Comparison of ENCODE assay signal across 10 mouse cellular contexts in the genomic region with DNA sequence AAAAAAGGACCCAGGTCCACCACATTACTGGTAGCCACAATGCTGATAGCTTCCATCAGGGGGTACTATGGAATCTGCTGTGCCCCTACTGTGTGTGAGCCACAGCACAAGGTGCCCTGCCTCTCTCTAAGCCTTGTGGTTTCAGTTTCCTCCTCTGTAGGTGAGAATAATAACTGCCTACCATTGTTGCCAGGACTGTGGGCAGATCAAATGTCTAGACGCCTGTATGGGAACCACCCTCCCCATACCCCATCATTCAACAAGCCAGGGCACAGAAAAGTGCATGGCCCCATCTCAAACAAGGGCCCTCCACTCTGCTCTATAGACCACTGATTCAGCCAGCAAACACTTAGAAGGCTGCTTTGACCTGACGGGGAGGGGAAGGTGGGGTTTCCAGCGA.
DNase-seq lines count a peak whose midpoint lies in the region; ATAC-seq and TF ChIP-seq lines count a peak whose summit lies in the region.
"Had no signal": no experiment of that assay in that cellular context is flagged by ENCODE, and none has a peak within 500 bp of the region (broad histone marks: within the 10 kb centered on the region; RNA-seq: fewer than 3 reads in every experiment).

No protein-coding gene starts in this region.

- H3K36me3 ChIP-seq in hindbrain, embryonic 11.5 days (ENCODE audit: control insufficient read depth, insufficient read depth, low read length): no peaks in the 10 kb centered on the region
- H3K36me3 ChIP-seq in hindbrain, postnatal 0 days (ENCODE audit: insufficient read depth, low read length): no peaks in the 10 kb centered on the region
- H3K36me3 ChIP-seq in CH12.LX (replicated peaks in 1 of 2; ENCODE audit: control insufficient read depth in 1 of 2, insufficient read depth in 1 of 2, low read length in 1 of 2): no peaks in the 10 kb centered on the region
- no peaks in the 10 kb centered on the region for H3K36me3 ChIP-seq in forebrain, embryonic 16.5 days (ENCODE audit: control insufficient read depth, insufficient read depth)
- H3K36me3 ChIP-seq in midbrain, embryonic 14.5 days (ENCODE audit: control insufficient read depth, insufficient read depth, low read length): no peaks in the 10 kb centered on the region

- in situ Hi-C loops in CH12.LX (cut with MboI; ENCODE audit: low pct_ligation_motif_present, low pct_unique_long_range_greater_than_20kb, low sequenced_read_pairs): no loop called here

- no peak overlapping the region for H3K9ac ChIP-seq in hindbrain, embryonic 11.5 days (ENCODE audit: low read depth, low read length)
- no peak overlapping the region; the same call in 1 of the 2 replicates for H3K9ac ChIP-seq in hindbrain, postnatal 0 days (replicated peaks; ENCODE audit: low read length)
- H3K9ac ChIP-seq in CH12.LX (ENCODE audit: insufficient read depth, low read depth): no peak overlapping the region
- H3K9ac ChIP-seq in forebrain, embryonic 16.5 days (replicated peaks; ENCODE audit: low read depth, low read length): 0 out of 2 replicates have a peak overlapping the region, but pooled peaks have one; percentile 9
- H3K9ac ChIP-seq in midbrain, embryonic 14.5 days (replicated peaks; ENCODE audit: low read length): no peak overlapping the region

- TF ChIP-seq RAD21 in CH12.LX (IDR thresholded peaks at IDR 0.05; ENCODE audit: low read depth, low read length): no peak

- H3K4me1 ChIP-seq in hindbrain, embryonic 11.5 days (replicated peaks; ENCODE audit: control insufficient read depth, insufficient read depth, low read length): peaks cover 15% of the 10 kb centered on the region
- peaks cover 42% of the 10 kb centered on the region for H3K4me1 ChIP-seq in hindbrain, postnatal 0 days (ENCODE audit: insufficient read depth, low read length)
- peaks cover 2 to 29% of the 10 kb centered on the region in 2 experiments; a peak in 2 of 4 replicates for H3K4me1 ChIP-seq in CH12.LX (ENCODE audit: control insufficient read depth in 1 of 2, insufficient read depth in 2 of 2)
- H3K4me1 ChIP-seq in forebrain, embryonic 16.5 days (replicated peaks; ENCODE audit: control insufficient read depth, insufficient read depth, low read length): peaks cover 61% of the 10 kb centered on the region
- peaks cover 47% of the 10 kb centered on the region for H3K4me1 ChIP-seq in midbrain, embryonic 14.5 days (ENCODE audit: control insufficient read depth, insufficient read depth, low read length)

- no peak for TF ChIP-seq CTCF in hindbrain, postnatal 0 days (IDR thresholded peaks at IDR 0.05; ENCODE audit: low read depth)
- TF ChIP-seq CTCF in CH12.LX (conservative IDR thresholded peaks at IDR 0.05 in 1 of 2, IDR thresholded peaks at IDR 0.05 in 1 of 2; ENCODE audit: low read depth in 2 of 2, low read length in 2 of 2): no peak
- TF ChIP-seq CTCF in layer of hippocampus, adult 2 months (conservative IDR thresholded peaks at IDR 0.05): no peak

- no peak for TF ChIP-seq EP300 in CH12.LX (IDR thresholded peaks at IDR 0.05; ENCODE audit: low read length)

- H3K4me3 ChIP-seq in hindbrain, embryonic 11.5 days (ENCODE audit: low read depth, low read length): no peak overlapping the region
- H3K4me3 ChIP-seq in hindbrain, postnatal 0 days (ENCODE audit: low read length): no peak overlapping the region
- H3K4me3 ChIP-seq in CH12.LX (replicated peaks in 1 of 3; ENCODE audit: low read depth in 2 of 3, low read length in 2 of 3, poor library complexity in 1 of 3): no peak overlapping the region
- H3K4me3 ChIP-seq in forebrain, embryonic 16.5 days (replicated peaks; ENCODE audit: low read length): no peak overlapping the region
- no peak overlapping the region for H3K4me3 ChIP-seq in midbrain, embryonic 14.5 days (replicated peaks; ENCODE audit: low read depth, low read length)
- no peak overlapping the region for H3K4me3 ChIP-seq in layer of hippocampus, adult 2 months
- H3K4me3 ChIP-seq: left cerebral cortex, adult 2 months had no signal

- DNase-seq in hindbrain, embryonic 11.5 days (ENCODE audit: low spot score): no peak
- DNase-seq in hindbrain, postnatal 0 days (ENCODE audit: low spot score): no peak
- DNase-seq in CH12.LX (ENCODE audit: extremely low read depth): no peak
- DNase-seq in midbrain, embryonic 14.5 days: no peak
- no peak for DNase-seq in urinary bladder, postnatal 10 days (ENCODE audit: low spot score)
- DNase-seq in layer of hippocampus, adult 2 months (ENCODE audit: low spot score in 2 of 2): no peak
- DNase-seq in urinary bladder, postnatal 14 days (ENCODE audit: low spot score): no peak
- DNase-seq: cerebellum, postnatal 10 days had no signal

- TF ChIP-seq POLR2A in CH12.LX (IDR thresholded peaks at IDR 0.05; ENCODE audit: low read depth, low read length): no peak

- H3K27ac ChIP-seq in hindbrain, embryonic 11.5 days (ENCODE audit: low read depth, low read length): peak overlapping the region; percentile 48
- H3K27ac ChIP-seq in hindbrain, postnatal 0 days: no peak overlapping the region
- H3K27ac ChIP-seq in CH12.LX (ENCODE audit: insufficient read depth, low read depth): no peak overlapping the region
- H3K27ac ChIP-seq in forebrain, embryonic 16.5 days (ENCODE audit: low read length): peak overlapping the region; percentile 47; the same call in 1 of the 2 replicates
- peak overlapping the region; percentile 75 for H3K27ac ChIP-seq in midbrain, embryonic 14.5 days (replicated peaks; ENCODE audit: low read depth, low read length)
- H3K27ac ChIP-seq in layer of hippocampus, adult 2 months: no peak overlapping the region
- H3K27ac ChIP-seq: left cerebral cortex, adult 2 months had no signal

- H3K4me2 ChIP-seq in hindbrain, embryonic 11.5 days (replicated peaks; ENCODE audit: low read depth, low read length): no peak overlapping the region
- H3K4me2 ChIP-seq in hindbrain, postnatal 0 days (ENCODE audit: low read depth, low read length): no peak overlapping the region
- no peak overlapping the region for H3K4me2 ChIP-seq in CH12.LX (ENCODE audit: insufficient read depth, low read depth, poor library complexity, severe bottlenecking)
- H3K4me2 ChIP-seq in forebrain, embryonic 16.5 days (ENCODE audit: low read length): no peak overlapping the region
- no peak overlapping the region for H3K4me2 ChIP-seq in midbrain, embryonic 14.5 days (ENCODE audit: low read length)

- no peaks in the 10 kb centered on the region for H3K27me3 ChIP-seq in hindbrain, embryonic 11.5 days (ENCODE audit: control insufficient read depth, insufficient read depth, low read length)
- H3K27me3 ChIP-seq in hindbrain, postnatal 0 days (ENCODE audit: insufficient read depth, low read length): no peaks in the 10 kb centered on the region
- H3K27me3 ChIP-seq in CH12.LX (replicated peaks): peaks cover 7% of the 10 kb centered on the region
- no peaks in the 10 kb centered on the region for H3K27me3 ChIP-seq in forebrain, embryonic 16.5 days (replicated peaks; ENCODE audit: control insufficient read depth, insufficient read depth, low read length)
- no peaks in the 10 kb centered on the region for H3K27me3 ChIP-seq in midbrain, embryonic 14.5 days (ENCODE audit: control insufficient read depth, insufficient read depth, low read length)

- H3K9me3 ChIP-seq in hindbrain, embryonic 11.5 days (ENCODE audit: control insufficient read depth, low read length): no peaks in the 10 kb centered on the region
- H3K9me3 ChIP-seq in hindbrain, postnatal 0 days (ENCODE audit: low read length): no peaks in the 10 kb centered on the region
- peaks cover 5% of the 10 kb centered on the region for H3K9me3 ChIP-seq in CH12.LX (replicated peaks; ENCODE audit: low read length)
- H3K9me3 ChIP-seq in forebrain, embryonic 16.5 days (ENCODE audit: control insufficient read depth, low read length): no peaks in the 10 kb centered on the region
- no peaks in the 10 kb centered on the region for H3K9me3 ChIP-seq in midbrain, embryonic 14.5 days (ENCODE audit: control insufficient read depth, low read length)

- no peak for ATAC-seq in hindbrain, embryonic 11.5 days (ENCODE audit: low FRiP score)
- ATAC-seq in hindbrain, postnatal 0 days: no peak
- ATAC-seq in forebrain, embryonic 16.5 days: no peak
- ATAC-seq in midbrain, embryonic 14.5 days (ENCODE audit: low FRiP score, low TSS enrichment): no peak

- H3K79me2 ChIP-seq in CH12.LX (replicated peaks; ENCODE audit: control insufficient read depth, extremely low read depth, insufficient read depth, poor library complexity, severe bottlenecking): no peaks in the 10 kb centered on the region

- WGBS in hindbrain, embryonic 11.5 days: 44% methylated on average over 3 of the region's 3 CpGs
- WGBS in hindbrain, postnatal 0 days: 57% methylated on average over 3 of the region's 3 CpGs
- 64% methylated on average over 3 of the region's 3 CpGs for WGBS in forebrain, embryonic 16.5 days
- 43% methylated on average over 3 of the region's 3 CpGs for WGBS in midbrain, embryonic 14.5 days

- dilution Hi-C loops in CH12.LX (cut with MboI; ENCODE audit: extremely low pct_ligation_motif_present, extremely low pct_unique_long_range_greater_than_20kb, low sequenced_read_pairs): no loop called here

TF ChIP-seq in CH12.LX, 34 proteins besides CTCF, POLR2A, EP300 and RAD21:
- TF ChIP-seq ELF1 (IDR thresholded peaks at IDR 0.05; ENCODE audit: low read depth, low read length) (no peak), TBP (conservative IDR thresholded peaks at IDR 0.05; ENCODE audit: low read depth, low read length) (no peak), SMC3 (IDR thresholded peaks at IDR 0.05; ENCODE audit: low read depth, low read length) (no peak), JUND (conservative IDR thresholded peaks at IDR 0.05; ENCODE audit: low read depth, low read length) (no peak), USF1 (IDR thresholded peaks at IDR 0.05; ENCODE audit: low read depth, low read length) (no peak), ZKSCAN1 (IDR thresholded peaks at IDR 0.05; ENCODE audit: borderline replicate concordance, low read depth, low read length) (peak; percentile 20; the same call in 1 of the 2 replicates), MAZ (IDR thresholded peaks at IDR 0.05; ENCODE audit: low read depth, low read length) (no peak)

Comparison
In these comparisons a context has a peak if more than half of its experiments do, and no peak if none do; other contexts are left out.
1. H3K27ac ChIP-seq: peak in hindbrain, embryonic 11.5 days (single experiment), forebrain, embryonic 16.5 days (single experiment) and midbrain, embryonic 14.5 days (single experiment); none in hindbrain, postnatal 0 days (single experiment), CH12.LX (single experiment) and layer of hippocampus, adult 2 months (single experiment).